Mouse (Mus musculus): ENCODE measurements around the gene Sp3. TPM values are rescaled to one million over a fixed set of nuclear protein-coding genes. Genes with fewer than 3 reads are reported as not detected.

The Sp3 gene
- polyA plus RNA-seq, 1 experiment, result 65.5 TPM

GRCm38 (mm10) chr2:72952979-72953378 lies 27.3 kb downstream of the Sp3 start:
- peaks cover 3% of the 10 kb centered on the region; the same call in 1 of the 2 replicates for H3K4me1 ChIP-seq (ENCODE audit: control insufficient read depth, insufficient read depth, low read length)
- no peak overlapping the region for H3K27ac ChIP-seq (ENCODE audit: insufficient read depth, low read depth, low read length)
- TF ChIP-seq CTCF (IDR thresholded peaks at IDR 0.05; ENCODE audit: low read depth, low read length) (no peak), POLR2A (IDR thresholded peaks at IDR 0.05; ENCODE audit: borderline replicate concordance, low read depth, low read length) (no peak)
- no peak overlapping the region for H3K4me3 ChIP-seq (ENCODE audit: insufficient read depth, low read length)

DNA sequence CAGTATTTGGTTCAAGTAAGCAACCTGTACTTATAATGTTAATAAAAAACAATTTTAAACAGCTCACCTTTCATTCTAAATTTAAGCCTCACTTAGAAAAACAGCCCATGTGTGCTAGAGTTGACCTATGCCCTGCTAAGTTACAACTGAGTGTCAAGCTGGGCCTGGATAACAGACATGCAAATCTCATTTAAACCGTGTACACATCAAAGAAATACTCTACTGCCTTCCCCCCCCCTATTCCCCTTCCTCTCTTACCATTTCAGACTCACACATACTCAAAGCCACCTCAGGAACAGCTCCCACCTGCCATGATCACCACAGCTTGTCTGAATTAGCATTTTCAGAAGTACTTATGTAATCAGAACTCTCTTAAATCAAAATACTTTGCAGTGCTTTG lies 44.3 kb downstream of the Sp3 start:
- H3K27ac ChIP-seq (ENCODE audit: insufficient read depth, low read depth, low read length), result no peak overlapping the region
- no peak overlapping the region for H3K4me3 ChIP-seq (ENCODE audit: insufficient read depth, low read length)
- H3K4me1 ChIP-seq (ENCODE audit: control insufficient read depth, insufficient read depth, low read length), result no peaks in the 10 kb centered on the region
- TF ChIP-seq CTCF (IDR thresholded peaks at IDR 0.05; ENCODE audit: low read depth, low read length), result no peak
- TF ChIP-seq POLR2A (IDR thresholded peaks at IDR 0.05; ENCODE audit: borderline replicate concordance, low read depth, low read length), result no peak

- no peak overlapping the region for H3K4me3 ChIP-seq (ENCODE audit: insufficient read depth, low read length)
- H3K27ac ChIP-seq (ENCODE audit: insufficient read depth, low read depth, low read length), result no peak overlapping the region
- H3K4me1 ChIP-seq (ENCODE audit: control insufficient read depth, insufficient read depth, low read length), result no peaks in the 10 kb centered on the region
- no peak for TF ChIP-seq POLR2A (IDR thresholded peaks at IDR 0.05; ENCODE audit: borderline replicate concordance, low read depth, low read length)
- TF ChIP-seq CTCF (IDR thresholded peaks at IDR 0.05; ENCODE audit: low read depth, low read length), result no peak
These were observed 48.1 kb downstream of the Sp3 start for GRCm38 (mm10) chr2:72932186-72932585.

DNA sequence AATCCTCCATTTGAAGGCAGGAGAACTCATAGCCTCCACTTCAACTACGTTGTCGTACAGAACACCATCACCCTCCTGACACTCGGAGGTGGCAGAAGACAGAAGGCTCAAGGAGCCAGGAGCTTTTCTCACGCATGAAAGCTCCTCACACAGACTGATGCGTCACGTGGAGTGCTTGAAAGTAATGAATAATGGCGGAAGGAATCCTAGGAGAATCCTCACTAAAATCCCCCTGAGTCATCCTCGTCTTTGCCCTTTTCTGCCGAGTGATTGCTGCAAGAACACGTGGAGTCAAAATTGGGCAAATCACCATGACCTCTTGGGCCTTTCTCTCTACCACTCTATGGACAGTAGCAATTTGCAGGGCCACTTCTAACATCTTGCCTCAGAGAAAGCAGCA lies 55.3 kb downstream of the Sp3 start:
- Histone ChIP-seq H3K4me3 (ENCODE audit: insufficient read depth, low read length) (no peak overlapping the region), H3K4me1 (ENCODE audit: control insufficient read depth, insufficient read depth, low read length) (no peaks in the 10 kb centered on the region), H3K27ac (ENCODE audit: insufficient read depth, low read depth, low read length) (no peak overlapping the region)
- no peak for TF ChIP-seq CTCF (IDR thresholded peaks at IDR 0.05; ENCODE audit: low read depth, low read length)
- no peak for TF ChIP-seq POLR2A (IDR thresholded peaks at IDR 0.05; ENCODE audit: borderline replicate concordance, low read depth, low read length)

DNA sequence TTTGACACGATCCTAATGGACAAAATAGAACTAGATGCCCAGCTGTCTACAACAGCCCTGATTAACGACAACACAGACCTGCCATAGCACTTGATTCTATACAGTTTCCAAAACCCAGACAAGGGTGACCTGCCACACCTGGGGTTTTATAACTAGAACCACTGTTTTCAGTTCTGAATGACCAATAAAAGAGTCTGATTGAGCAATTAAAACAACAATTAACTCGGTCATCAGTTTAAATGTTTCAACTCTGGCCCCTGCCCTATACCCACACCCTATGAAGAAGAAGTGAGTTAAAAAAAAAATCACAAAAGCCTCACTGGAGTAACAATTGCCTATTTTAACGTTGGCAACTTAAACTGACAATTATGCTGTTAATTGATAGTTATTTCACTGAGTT lies 64.1 kb downstream of the Sp3 start:
- no peak overlapping the region for H3K27ac ChIP-seq (ENCODE audit: insufficient read depth, low read depth, low read length)
- no peaks in the 10 kb centered on the region for H3K4me1 ChIP-seq (ENCODE audit: control insufficient read depth, insufficient read depth, low read length)
- H3K4me3 ChIP-seq (ENCODE audit: insufficient read depth, low read length), result no peak overlapping the region
- TF ChIP-seq CTCF (IDR thresholded peaks at IDR 0.05; ENCODE audit: low read depth, low read length) (no peak), POLR2A (IDR thresholded peaks at IDR 0.05; ENCODE audit: borderline replicate concordance, low read depth, low read length) (no peak)

DNA sequence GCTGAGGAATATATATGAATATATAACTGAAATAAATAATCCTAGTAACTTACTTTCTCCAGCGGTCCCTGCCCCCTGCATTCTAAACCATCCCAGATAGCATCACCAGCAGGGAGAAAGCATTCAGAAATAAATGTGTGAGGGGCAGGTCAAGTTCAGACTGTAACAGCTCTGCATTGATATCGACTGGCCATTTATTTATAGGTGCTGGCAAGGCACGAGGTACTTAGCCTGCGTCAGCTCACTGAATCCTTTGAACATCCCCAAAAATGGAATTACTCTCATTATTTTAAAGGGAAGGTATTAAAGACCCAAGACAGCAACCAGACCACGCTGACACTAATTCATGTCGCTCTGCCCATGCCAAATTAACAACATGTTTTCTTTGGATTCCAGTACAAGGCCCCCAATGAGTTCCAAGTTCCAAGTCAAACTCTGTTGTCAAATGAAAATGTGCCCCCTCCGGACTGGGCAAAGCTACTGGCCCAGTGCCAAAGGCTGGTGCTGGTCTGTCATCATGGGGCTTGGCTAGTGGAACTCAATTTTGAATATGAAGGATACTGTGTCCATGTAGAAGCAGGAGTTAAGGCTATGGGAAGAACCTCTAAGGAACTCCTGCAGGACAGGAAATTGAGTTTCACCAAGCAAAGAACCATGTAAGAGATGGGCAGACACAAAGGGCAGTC lies 64.9 kb downstream of the Sp3 start:
- Histone ChIP-seq H3K27ac (ENCODE audit: insufficient read depth, low read depth, low read length) (no peak overlapping the region), H3K4me1 (ENCODE audit: control insufficient read depth, insufficient read depth, low read length) (no peaks in the 10 kb centered on the region), H3K4me3 (ENCODE audit: insufficient read depth, low read length) (no peak overlapping the region)
- TF ChIP-seq CTCF (IDR thresholded peaks at IDR 0.05; ENCODE audit: low read depth, low read length), result no peak
- no peak for TF ChIP-seq POLR2A (IDR thresholded peaks at IDR 0.05; ENCODE audit: borderline replicate concordance, low read depth, low read length)

GRCm38 (mm10) chr2:72913458-72913760 lies 66.8 kb downstream of the Sp3 start:
- TF ChIP-seq POLR2A (IDR thresholded peaks at IDR 0.05; ENCODE audit: borderline replicate concordance, low read depth, low read length) (no peak), CTCF (IDR thresholded peaks at IDR 0.05; ENCODE audit: low read depth, low read length) (no peak)
- Histone ChIP-seq H3K4me3 (ENCODE audit: insufficient read depth, low read length) (no peak overlapping the region), H3K4me1 (ENCODE audit: control insufficient read depth, insufficient read depth, low read length) (no peaks in the 10 kb centered on the region), H3K27ac (ENCODE audit: insufficient read depth, low read depth, low read length) (no peak overlapping the region)

- Histone ChIP-seq H3K4me3 (ENCODE audit: insufficient read depth, low read length) (no peak overlapping the region), H3K27ac (ENCODE audit: insufficient read depth, low read depth, low read length) (no peak overlapping the region), H3K4me1 (ENCODE audit: control insufficient read depth, insufficient read depth, low read length) (no peaks in the 10 kb centered on the region)
- no peak for TF ChIP-seq CTCF (IDR thresholded peaks at IDR 0.05; ENCODE audit: low read depth, low read length)
- TF ChIP-seq POLR2A (IDR thresholded peaks at IDR 0.05; ENCODE audit: borderline replicate concordance, low read depth, low read length), result no peak
These were observed 67.4 kb downstream of the Sp3 start for GRCm38 (mm10) chr2:72912708-72913457.

DNA sequence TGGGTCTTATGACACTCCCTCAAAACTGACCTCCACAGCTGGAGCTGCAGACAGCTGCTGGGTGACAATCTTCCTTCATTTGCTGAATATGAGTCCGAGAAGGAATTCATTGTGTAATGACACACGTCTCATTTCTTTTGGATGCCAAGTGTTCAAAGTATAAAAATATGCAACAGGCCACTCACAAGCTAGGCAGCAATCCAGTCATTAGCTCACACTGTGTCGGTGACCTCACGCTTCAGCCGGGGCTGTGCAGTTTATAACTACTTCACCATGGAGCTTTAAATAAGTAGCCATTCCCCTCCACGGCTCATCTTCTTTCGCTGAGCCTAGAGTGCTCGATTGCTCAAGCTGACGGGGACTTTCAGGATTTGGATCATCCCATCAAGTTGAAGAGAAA lies 68.7 kb downstream of the Sp3 start:
- Histone ChIP-seq H3K4me3 (ENCODE audit: insufficient read depth, low read length) (no peak overlapping the region), H3K4me1 (ENCODE audit: control insufficient read depth, insufficient read depth, low read length) (no peaks in the 10 kb centered on the region), H3K27ac (ENCODE audit: insufficient read depth, low read depth, low read length) (no peak overlapping the region)
- TF ChIP-seq CTCF (IDR thresholded peaks at IDR 0.05; ENCODE audit: low read depth, low read length), result no peak
- TF ChIP-seq POLR2A (IDR thresholded peaks at IDR 0.05; ENCODE audit: borderline replicate concordance, low read depth, low read length), result no peak

DNA sequence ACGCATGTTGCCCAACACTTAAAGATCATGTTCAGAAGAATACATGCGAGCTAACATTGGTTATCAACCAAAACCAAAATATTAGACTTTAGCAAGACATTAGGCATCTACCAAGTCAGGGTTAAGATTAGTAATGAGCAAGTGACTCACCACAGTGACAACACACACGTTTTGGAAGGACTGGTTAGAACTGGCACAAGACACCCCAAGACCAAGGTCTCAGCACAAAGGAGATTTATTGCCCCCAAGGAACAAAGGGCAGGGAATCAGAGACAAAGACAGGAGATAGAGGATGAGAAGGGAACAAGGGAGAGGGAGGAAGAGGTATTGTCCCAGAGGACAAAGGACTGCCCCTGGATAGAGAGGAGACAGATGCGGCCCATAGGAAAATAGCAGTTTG lies 71.2 kb downstream of the Sp3 start:
- Histone ChIP-seq H3K4me1 (ENCODE audit: control insufficient read depth, insufficient read depth, low read length) (no peaks in the 10 kb centered on the region), H3K4me3 (ENCODE audit: insufficient read depth, low read length) (no peak overlapping the region), H3K27ac (ENCODE audit: insufficient read depth, low read depth, low read length) (no peak overlapping the region)
- TF ChIP-seq CTCF (IDR thresholded peaks at IDR 0.05; ENCODE audit: low read depth, low read length), result no peak
- TF ChIP-seq POLR2A (IDR thresholded peaks at IDR 0.05; ENCODE audit: borderline replicate concordance, low read depth, low read length), result no peak

Measured in bone marrow macrophage, adult 2 months (primary cell).